Mouse (Mus musculus): Measurements from ENCODE around the gene Hfe2.
"Not testable (repeated sequence)": the region's sequence is repeated elsewhere in the genome, so short reads cannot be mapped to it uniquely, and the experiment has no call there.

Gene Hfe2

GRCm38 (mm10) chr3:96524914-96525313, at the start of gene Hfe2:
Gene Hfe2, plus strand, starts transcription at chr3:96525172.
- in situ Hi-C loops (cut with MboI; ENCODE audit: low pct_unique_long_range_greater_than_20kb in 1 of 2, low sequenced_read_pairs in 2 of 2, unreplicated experiment in 1 of 2) = no loop called here

- in situ Hi-C loops (cut with MboI; ENCODE audit: low pct_unique_long_range_greater_than_20kb in 1 of 2, low sequenced_read_pairs in 2 of 2, unreplicated experiment in 1 of 2) = no loop called here
Measured at GRCm38 (mm10) chr3:96477084-96477483, 47.9 kb upstream of the Hfe2 start.

- in situ Hi-C loops (cut with MboI; ENCODE audit: low pct_unique_long_range_greater_than_20kb in 1 of 2, low sequenced_read_pairs in 2 of 2, unreplicated experiment in 1 of 2) = no loop called here
Measured at GRCm38 (mm10) chr3:96477558-96477957, 47.4 kb upstream of the Hfe2 start.

- in situ Hi-C loops (cut with MboI; ENCODE audit: low pct_unique_long_range_greater_than_20kb in 1 of 2, low sequenced_read_pairs in 2 of 2, unreplicated experiment in 1 of 2) = no loop called here
Measured at GRCm38 (mm10) chr3:96479249-96479648, 45.7 kb upstream of the Hfe2 start.

- in situ Hi-C loops (cut with MboI; ENCODE audit: low pct_unique_long_range_greater_than_20kb in 1 of 2, low sequenced_read_pairs in 2 of 2, unreplicated experiment in 1 of 2) = no loop called here
Measured at GRCm38 (mm10) chr3:96480684-96481270, 44.2 kb upstream of the Hfe2 start.

- in situ Hi-C loops (cut with MboI; ENCODE audit: low pct_unique_long_range_greater_than_20kb in 1 of 2, low sequenced_read_pairs in 2 of 2, unreplicated experiment in 1 of 2) = no loop called here
Measured at GRCm38 (mm10) chr3:96481856-96482255, 43.1 kb upstream of the Hfe2 start.

GRCm38 (mm10) chr3:96482451-96482850, 42.5 kb upstream of the Hfe2 start:
- in situ Hi-C loops (cut with MboI; ENCODE audit: low pct_unique_long_range_greater_than_20kb in 1 of 2, low sequenced_read_pairs in 2 of 2, unreplicated experiment in 1 of 2) = no loop called here

GRCm38 (mm10) chr3:96483044-96483443, 41.9 kb upstream of the Hfe2 start:
- in situ Hi-C loops (cut with MboI; ENCODE audit: low pct_unique_long_range_greater_than_20kb in 1 of 2, low sequenced_read_pairs in 2 of 2, unreplicated experiment in 1 of 2) = not testable (repeated sequence)

GRCm38 (mm10) chr3:96483946-96484345, 41.0 kb upstream of the Hfe2 start:
- in situ Hi-C loops (cut with MboI; ENCODE audit: low pct_unique_long_range_greater_than_20kb in 1 of 2, low sequenced_read_pairs in 2 of 2, unreplicated experiment in 1 of 2) = no loop called here

- in situ Hi-C loops (cut with MboI; ENCODE audit: low pct_unique_long_range_greater_than_20kb in 1 of 2, low sequenced_read_pairs in 2 of 2, unreplicated experiment in 1 of 2) = no loop called here
Measured at GRCm38 (mm10) chr3:96484921-96485320, 40.1 kb upstream of the Hfe2 start.

- in situ Hi-C loops (cut with MboI; ENCODE audit: low pct_unique_long_range_greater_than_20kb in 1 of 2, low sequenced_read_pairs in 2 of 2, unreplicated experiment in 1 of 2) = no loop called here
Measured at GRCm38 (mm10) chr3:96485361-96485760, 39.6 kb upstream of the Hfe2 start.

- in situ Hi-C loops (cut with MboI; ENCODE audit: low pct_unique_long_range_greater_than_20kb in 1 of 2, low sequenced_read_pairs in 2 of 2, unreplicated experiment in 1 of 2) = not testable (repeated sequence)
Measured at GRCm38 (mm10) chr3:96486064-96486827, 38.7 kb upstream of the Hfe2 start.

- in situ Hi-C loops (cut with MboI; ENCODE audit: low pct_unique_long_range_greater_than_20kb in 1 of 2, low sequenced_read_pairs in 2 of 2, unreplicated experiment in 1 of 2) = not testable (repeated sequence)
Measured at GRCm38 (mm10) chr3:96486828-96487559, 38.0 kb upstream of the Hfe2 start.

- in situ Hi-C loops (cut with MboI; ENCODE audit: low pct_unique_long_range_greater_than_20kb in 1 of 2, low sequenced_read_pairs in 2 of 2, unreplicated experiment in 1 of 2) = no loop called here
Measured at GRCm38 (mm10) chr3:96487596-96488289, 37.2 kb upstream of the Hfe2 start.

GRCm38 (mm10) chr3:96488290-96488906, 36.6 kb upstream of the Hfe2 start:
- in situ Hi-C loops (cut with MboI; ENCODE audit: low pct_unique_long_range_greater_than_20kb in 1 of 2, low sequenced_read_pairs in 2 of 2, unreplicated experiment in 1 of 2) = not testable (repeated sequence)

GRCm38 (mm10) chr3:96488907-96489629, 35.9 kb upstream of the Hfe2 start:
- in situ Hi-C loops (cut with MboI; ENCODE audit: low pct_unique_long_range_greater_than_20kb in 1 of 2, low sequenced_read_pairs in 2 of 2, unreplicated experiment in 1 of 2) = not testable (repeated sequence)

GRCm38 (mm10) chr3:96489636-96490035, 35.3 kb upstream of the Hfe2 start:
- in situ Hi-C loops (cut with MboI; ENCODE audit: low pct_unique_long_range_greater_than_20kb in 1 of 2, low sequenced_read_pairs in 2 of 2, unreplicated experiment in 1 of 2) = not testable (repeated sequence)

GRCm38 (mm10) chr3:96494456-96494855, 30.5 kb upstream of the Hfe2 start:
- in situ Hi-C loops (cut with MboI; ENCODE audit: low pct_unique_long_range_greater_than_20kb in 1 of 2, low sequenced_read_pairs in 2 of 2, unreplicated experiment in 1 of 2) = not testable (repeated sequence)
